15 mouse cellular contexts compared by ENCODE assay signal in genomic region chr6:7676194-7676901, GRCm38 (mm10).
"Had no signal": no experiment of that assay in that cellular context is flagged by ENCODE, and none has a peak within 500 bp of the region (broad histone marks: within the 10 kb centered on the region; RNA-seq: fewer than 3 reads in every experiment).

No protein-coding gene starts in this region.

- H3K27me3 ChIP-seq: midbrain, embryonic 12.5 days; neural tube, embryonic 13.5 days; neural tube, embryonic 15.5 days had no signal

- ATAC-seq: midbrain, embryonic 16.5 days had no signal

- DNase-seq: lung, adult 18-20 months; lung, embryonic 14.5 days; lung, postnatal 10 days; lung, postnatal 4 days; midbrain, embryonic 14.5 days; right cerebral cortex, postnatal 14 days; right cerebral cortex, postnatal 4 days; spleen, adult 18-20 months; thymus, adult 18-20 months; thymus, postnatal 14 days; thymus, postnatal 36 days had no signal
